Mouse (Mus musculus): ENCODE measurements around the gene Rnf10.

DNA sequence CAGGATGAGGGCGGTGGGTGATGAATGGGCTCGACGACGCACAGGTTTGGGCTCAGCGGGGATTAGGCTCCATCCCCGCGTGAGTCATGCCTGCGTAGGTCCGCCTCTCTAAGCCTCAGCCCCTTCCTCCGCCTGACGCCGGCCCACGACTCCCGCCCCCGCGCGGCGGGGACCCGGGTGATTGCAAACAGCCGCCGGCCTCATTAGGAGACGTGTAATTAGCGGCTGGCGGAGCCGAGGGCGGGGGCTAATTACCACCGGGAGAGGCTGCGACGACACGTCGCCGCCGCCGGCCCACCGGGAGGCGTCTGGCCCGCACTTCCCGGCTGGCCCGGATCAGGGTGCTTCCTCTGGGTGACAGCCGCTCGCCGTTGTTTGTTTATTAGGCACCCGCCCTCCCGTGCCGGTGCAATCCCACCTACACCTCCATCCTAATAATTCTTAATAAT is 37.4 kb downstream of the Rnf10 start:
- TF ChIP-seq CTCF (IDR thresholded peaks at IDR 0.05) (no peak), EP300 (IDR thresholded peaks at IDR 0.05) (no peak)

All from lung, postnatal 0 days (tissue).